Mouse (Mus musculus): ENCODE measurements around the gene Crtc2. TPM values are rescaled to one million over a fixed set of nuclear protein-coding genes. Genes with fewer than 3 reads are reported as not detected.
A peak's percentile ranks its signal among the peaks of the same experiment; 100 is the strongest.
"Not testable (repeated sequence)": the region's sequence is repeated elsewhere in the genome, so short reads cannot be mapped to it uniquely, and the experiment has no call there.

Gene Crtc2
- total RNA-seq, 1 experiment, result 9.8 TPM

DNA sequence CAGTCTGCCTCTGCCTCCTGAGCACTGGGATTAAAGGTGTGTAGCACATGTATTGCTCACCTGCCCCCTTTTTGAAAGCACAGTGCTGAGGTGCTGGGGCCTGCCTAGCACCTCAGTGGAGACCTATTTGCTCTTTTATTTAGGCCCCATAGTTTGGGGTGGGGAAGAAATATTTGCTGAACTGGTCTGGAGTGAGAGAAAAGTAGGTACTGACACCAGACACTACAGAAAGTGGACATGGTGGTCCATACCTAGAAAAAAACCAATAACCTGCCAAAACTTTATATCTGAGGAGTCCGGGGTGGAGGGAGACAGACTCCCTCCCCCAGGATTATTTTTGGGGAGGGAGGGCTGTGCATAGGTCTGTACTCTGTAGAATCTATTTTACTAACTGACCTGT is 789 bp upstream of the Crtc2 start:
- DNase-seq (ENCODE audit: low read depth, low spot score); in situ Hi-C loops (cut with MboI; ENCODE audit: low sequenced_read_pairs in 2 of 2, unreplicated experiment in 2 of 2); H3K4me1 ChIP-seq (ENCODE audit: control insufficient read depth in 2 of 2, insufficient read depth in 2 of 2, low read length in 2 of 2, poor library complexity in 1 of 2); H3K9ac ChIP-seq (ENCODE audit: insufficient read depth, low read depth, low read length, poor library complexity, severe bottlenecking); H3K4me3 ChIP-seq (ENCODE audit: insufficient read depth in 1 of 2, low read depth in 1 of 2, low read length in 2 of 2, poor library complexity in 1 of 2, severe bottlenecking in 1 of 2); H3K27ac ChIP-seq (ENCODE audit: insufficient read depth, low read depth, low read length, poor library complexity, severe bottlenecking); H3K9me3 ChIP-seq (ENCODE audit: control insufficient read depth, insufficient read depth, low read depth, low read length): not testable (repeated sequence)
- H3K36me3 ChIP-seq (ENCODE audit: control insufficient read depth, insufficient read depth, low read length, poor library complexity, severe bottlenecking), result peaks cover 15% of the 10 kb centered on the region

DNA sequence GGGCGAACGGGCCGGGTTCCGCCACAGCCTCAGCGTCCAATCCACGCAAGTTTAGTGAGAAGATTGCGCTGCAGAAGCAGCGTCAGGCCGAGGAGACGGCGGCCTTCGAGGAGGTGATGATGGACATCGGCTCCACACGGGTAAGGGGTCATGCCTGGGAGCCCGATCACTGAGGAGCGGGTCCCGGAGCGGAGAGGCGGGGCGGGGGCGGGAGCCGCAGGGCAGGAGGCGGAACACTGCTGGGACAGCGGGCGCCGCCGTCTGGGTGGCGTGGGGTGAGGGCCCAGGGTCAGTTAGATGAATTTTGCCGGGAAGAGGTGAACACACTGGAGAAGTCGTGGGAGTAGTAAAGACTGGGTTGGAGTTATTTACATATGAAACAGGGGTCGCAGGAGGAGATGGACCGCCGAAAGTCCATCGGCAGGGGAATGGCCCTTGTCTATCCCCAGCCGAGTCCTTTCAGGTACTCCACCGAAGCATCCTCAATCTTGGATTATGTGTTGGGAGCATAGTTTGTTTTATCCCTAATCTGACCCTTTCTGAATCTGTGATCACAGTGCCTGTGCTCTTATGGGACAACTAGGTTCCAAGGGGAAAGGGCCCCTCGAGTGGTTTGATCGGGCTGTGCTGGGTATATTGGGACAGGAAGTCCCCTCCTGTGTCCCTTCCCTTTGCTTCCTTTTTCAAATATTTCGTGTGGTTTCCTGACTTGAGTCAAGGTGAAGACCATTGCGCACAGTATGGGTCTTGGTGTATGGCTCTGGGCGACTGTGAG is 643 bp downstream of the Crtc2 start:
- no peak for TF ChIP-seq ZC3H11A (IDR thresholded peaks at IDR 0.05; ENCODE audit: borderline replicate concordance, low read depth, low read length)
- no peak for TF ChIP-seq ZNF384 (IDR thresholded peaks at IDR 0.05; ENCODE audit: low read depth, low read length)
- no peak for TF ChIP-seq HCFC1 (IDR thresholded peaks at IDR 0.05; ENCODE audit: borderline replicate concordance, insufficient read depth, low read length)
- no peak for TF ChIP-seq CHD2 (IDR thresholded peaks at IDR 0.05; ENCODE audit: low read depth, low read length)
- TF ChIP-seq MAFK (IDR thresholded peaks at IDR 0.05; ENCODE audit: insufficient read depth, low read depth, low read length), result no peak
- Histone ChIP-seq H3K36me3 (ENCODE audit: control insufficient read depth, insufficient read depth, low read length, poor library complexity, severe bottlenecking) (peaks cover 23% of the 10 kb centered on the region), H3K4me1 (ENCODE audit: control insufficient read depth in 2 of 2, insufficient read depth in 2 of 2, low read length in 2 of 2, poor library complexity in 1 of 2) (peaks cover 3 to 4% of the 10 kb centered on the region in 2 experiments; a peak in 3 of 4 replicates), H3K4me3 (ENCODE audit: insufficient read depth in 1 of 2, low read depth in 1 of 2, low read length in 2 of 2, poor library complexity in 1 of 2, severe bottlenecking in 1 of 2) (peak overlapping the region; percentile 96 to 97), H3K9me3 (ENCODE audit: control insufficient read depth, insufficient read depth, low read depth, low read length) (no peaks in the 10 kb centered on the region), H3K9ac (ENCODE audit: insufficient read depth, low read depth, low read length, poor library complexity, severe bottlenecking) (peak overlapping the region; percentile 91), H3K27ac (ENCODE audit: insufficient read depth, low read depth, low read length, poor library complexity, severe bottlenecking) (peak overlapping the region; percentile 62; the same call in 1 of the 2 replicates)
- no peak for DNase-seq (ENCODE audit: low read depth, low spot score)
- in situ Hi-C loops (cut with MboI; ENCODE audit: low sequenced_read_pairs in 2 of 2, unreplicated experiment in 2 of 2), result no loop called here

DNA sequence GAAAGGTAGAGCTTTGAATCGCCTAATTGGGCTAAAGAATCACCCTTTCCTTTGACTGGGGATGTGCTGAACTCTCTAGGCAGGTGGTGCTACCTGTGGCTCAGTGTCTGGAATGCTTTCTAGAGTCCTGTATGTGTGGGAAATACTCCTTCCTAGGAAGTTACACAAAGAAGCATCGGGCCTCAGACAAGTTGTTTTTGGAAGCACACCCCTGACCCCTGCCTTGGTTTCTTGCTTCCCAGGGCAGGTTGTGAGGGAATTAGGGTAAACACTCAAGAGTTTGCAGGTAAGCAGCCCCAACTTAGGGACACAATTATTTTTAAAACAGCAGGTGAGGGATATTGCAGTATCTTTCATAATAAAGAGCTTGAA is 1.2 kb downstream of the Crtc2 start:
- TF ChIP-seq ZNF384 (IDR thresholded peaks at IDR 0.05; ENCODE audit: low read depth, low read length) (no peak), CHD2 (IDR thresholded peaks at IDR 0.05; ENCODE audit: low read depth, low read length) (no peak), HCFC1 (IDR thresholded peaks at IDR 0.05; ENCODE audit: borderline replicate concordance, insufficient read depth, low read length) (no peak), MAFK (IDR thresholded peaks at IDR 0.05; ENCODE audit: insufficient read depth, low read depth, low read length) (no peak), ZC3H11A (IDR thresholded peaks at IDR 0.05; ENCODE audit: borderline replicate concordance, low read depth, low read length) (no peak)
- Histone ChIP-seq H3K36me3 (ENCODE audit: control insufficient read depth, insufficient read depth, low read length, poor library complexity, severe bottlenecking) (peaks cover 27% of the 10 kb centered on the region), H3K9ac (ENCODE audit: insufficient read depth, low read depth, low read length, poor library complexity, severe bottlenecking) (peak overlapping the region; percentile 91), H3K4me1 (ENCODE audit: control insufficient read depth in 2 of 2, insufficient read depth in 2 of 2, low read length in 2 of 2, poor library complexity in 1 of 2) (peaks cover 3 to 4% of the 10 kb centered on the region in 2 experiments; a peak in 2 of 4 replicates), H3K9me3 (ENCODE audit: control insufficient read depth, insufficient read depth, low read depth, low read length) (no peaks in the 10 kb centered on the region), H3K27ac (ENCODE audit: insufficient read depth, low read depth, low read length, poor library complexity, severe bottlenecking) (no peak overlapping the region), H3K4me3 (ENCODE audit: insufficient read depth in 1 of 2, low read depth in 1 of 2, low read length in 2 of 2, poor library complexity in 1 of 2, severe bottlenecking in 1 of 2) (peak overlapping the region; percentile 96 to 97)
- no peak for DNase-seq (ENCODE audit: low read depth, low spot score)
- in situ Hi-C loops (cut with MboI; ENCODE audit: low sequenced_read_pairs in 2 of 2, unreplicated experiment in 2 of 2), result no loop called here

DNA sequence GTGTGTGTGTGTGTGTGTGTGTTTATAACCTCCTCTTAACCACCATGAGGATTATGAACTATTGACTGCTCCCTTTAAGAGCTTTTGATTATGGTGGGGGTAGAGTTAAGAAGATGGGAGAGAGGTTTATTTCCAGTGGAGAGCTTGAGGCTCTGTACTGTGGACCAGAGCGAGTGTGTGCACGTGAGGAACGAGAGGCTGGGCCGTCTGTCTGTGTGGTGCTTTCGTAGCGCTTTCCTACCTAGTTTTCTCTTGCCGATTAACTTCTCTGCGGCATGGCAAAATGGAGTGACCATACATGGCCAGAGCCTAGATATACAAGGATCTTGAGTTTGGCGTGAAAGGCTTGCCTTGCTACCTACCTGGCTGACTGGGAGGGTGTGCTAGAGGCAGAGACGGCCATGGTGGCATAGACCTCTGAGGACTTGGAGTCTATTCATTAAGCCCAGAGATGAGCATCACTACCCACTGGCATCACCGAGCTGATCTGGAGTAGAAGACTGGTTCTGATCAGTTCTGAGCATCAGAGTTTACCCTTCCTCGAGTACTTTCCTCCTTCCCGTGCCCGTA is 1.9 kb downstream of the Crtc2 start:
- DNase-seq (ENCODE audit: low read depth, low spot score), result no peak
- Histone ChIP-seq H3K4me1 (ENCODE audit: control insufficient read depth in 2 of 2, insufficient read depth in 2 of 2, low read length in 2 of 2, poor library complexity in 1 of 2) (peaks cover 3 to 4% of the 10 kb centered on the region in 2 experiments; a peak in 2 of 4 replicates), H3K4me3 (ENCODE audit: insufficient read depth in 1 of 2, low read depth in 1 of 2, low read length in 2 of 2, poor library complexity in 1 of 2, severe bottlenecking in 1 of 2) (no peak overlapping the region), H3K27ac (ENCODE audit: insufficient read depth, low read depth, low read length, poor library complexity, severe bottlenecking) (no peak overlapping the region), H3K36me3 (ENCODE audit: control insufficient read depth, insufficient read depth, low read length, poor library complexity, severe bottlenecking) (peaks cover 29% of the 10 kb centered on the region), H3K9ac (ENCODE audit: insufficient read depth, low read depth, low read length, poor library complexity, severe bottlenecking) (no peak overlapping the region), H3K9me3 (ENCODE audit: control insufficient read depth, insufficient read depth, low read depth, low read length) (no peaks in the 10 kb centered on the region)
- in situ Hi-C loops (cut with MboI; ENCODE audit: low sequenced_read_pairs in 2 of 2, unreplicated experiment in 2 of 2), result no loop called here
- no peak for TF ChIP-seq ZNF384 (IDR thresholded peaks at IDR 0.05; ENCODE audit: low read depth, low read length)
- no peak for TF ChIP-seq ZC3H11A (IDR thresholded peaks at IDR 0.05; ENCODE audit: borderline replicate concordance, low read depth, low read length)
- TF ChIP-seq CHD2 (IDR thresholded peaks at IDR 0.05; ENCODE audit: low read depth, low read length), result no peak
- TF ChIP-seq MAFK (IDR thresholded peaks at IDR 0.05; ENCODE audit: insufficient read depth, low read depth, low read length), result no peak
- TF ChIP-seq HCFC1 (IDR thresholded peaks at IDR 0.05; ENCODE audit: borderline replicate concordance, insufficient read depth, low read length), result no peak
